Mouse (Mus musculus) hindbrain, embryonic 11.5 days (tissue): Measurements from ENCODE around the gene Cables2. TPM values are rescaled to one million over a fixed set of nuclear protein-coding genes. Genes with fewer than 3 reads are reported as not detected.

ENCODE experiments used
- ATAC-seq: fragments of 200-750 bp; cut with Nextera tagmentation; 2 replicates; pipeline ENCODE4 v1.8.0; 2017; ENCODE audit warnings: mild to moderate bottlenecking, moderate TSS enrichment, moderate library complexity; ENCODE audit not compliant: low FRiP score
- DNase-seq: peaks from one replicate; pipeline ENCODE4 v3.0.0-alpha.2; 2015; ENCODE audit warnings: low spot score
- H3K27ac ChIP-seq: fragments of 300-500 bp; sonication (generic); 2 replicates; pipeline ENCODE4 v1.5.1; 2014; ENCODE audit warnings: mild to moderate bottlenecking, low read depth, low read length
- H3K27me3 ChIP-seq: fragments of 300-500 bp; sonication (generic); 2 replicates; pipeline ENCODE4 v1.6.1; 2014; ENCODE audit warnings: mild to moderate bottlenecking, low read length, moderate library complexity, mixed read lengths; ENCODE audit not compliant: control insufficient read depth, insufficient read depth
- H3K36me3 ChIP-seq: fragments of 300-500 bp; sonication (generic); 2 replicates; pipeline ENCODE4 v1.6.1; 2014; ENCODE audit warnings: mild to moderate bottlenecking, low read length, moderate library complexity, mixed read lengths; ENCODE audit not compliant: control insufficient read depth, insufficient read depth
- H3K4me1 ChIP-seq: fragments of 300-500 bp; sonication (generic); replicated peaks from 2 replicates; pipeline ENCODE4 v1.6.1; 2014; ENCODE audit warnings: low read length, mixed read lengths; ENCODE audit not compliant: control insufficient read depth, insufficient read depth
- H3K4me2 ChIP-seq: fragments of 300-500 bp; sonication (generic); replicated peaks from 2 replicates; pipeline ENCODE4 v1.6.1; 2014; ENCODE audit warnings: mild to moderate bottlenecking, low read depth, low read length
- H3K4me3 ChIP-seq: fragments of 300-500 bp; sonication (generic); 2 replicates; pipeline ENCODE4 v1.5.1; 2014; ENCODE audit warnings: low read depth, low read length
- H3K9ac ChIP-seq: fragments of 300-500 bp; sonication (generic); 2 replicates; pipeline ENCODE4 v1.6.1; 2014; ENCODE audit warnings: low read depth, low read length
- H3K9me3 ChIP-seq: fragments of 300-500 bp; sonication (generic); 2 replicates; pipeline ENCODE4 v1.6.1; 2016; ENCODE audit warnings: low read length; ENCODE audit not compliant: control insufficient read depth
- WGBS: fragments of 180-500 bp; shearing (Covaris S2); extraction: QIAGEN DNeasy Blood & Tissue Kit; methylation state at CpG from one replicate; pipeline ENCODE4 v1.1.7; 2014; 5-methylcytosine and 5-hydroxymethylcytosine counted together
- polyA plus RNA-seq: library from polyadenylated mRNA; unstranded; fragments of >200 nt; fragmentation: Nextera tagmentation; extraction: Ambion mirVana; gene quantifications from 2 replicates; pipeline ENCODE4 v1.2.1, GENCODE M21; 2014

The Cables2 gene
- polyA plus RNA-seq, 1 experiment from 2014 or later: 14.0 TPM

- Histone ChIP-seq H3K4me2 (no peak overlapping the region), H3K9ac (no peak overlapping the region), H3K27ac (no peak overlapping the region), H3K9me3 (no peaks in the 10 kb centered on the region), H3K27me3 (no peaks in the 10 kb centered on the region), H3K4me1 (no peaks in the 10 kb centered on the region), H3K4me3 (no peak overlapping the region), H3K36me3 (no peaks in the 10 kb centered on the region)
- DNase-seq (no peak), ATAC-seq (no peak)
- WGBS: 81% methylated on average over 5 of the region's 5 CpGs
Measured at GRCm38 (mm10) chr2:180291566-180291965, 18.3 kb upstream of the Cables2 start.

DNA sequence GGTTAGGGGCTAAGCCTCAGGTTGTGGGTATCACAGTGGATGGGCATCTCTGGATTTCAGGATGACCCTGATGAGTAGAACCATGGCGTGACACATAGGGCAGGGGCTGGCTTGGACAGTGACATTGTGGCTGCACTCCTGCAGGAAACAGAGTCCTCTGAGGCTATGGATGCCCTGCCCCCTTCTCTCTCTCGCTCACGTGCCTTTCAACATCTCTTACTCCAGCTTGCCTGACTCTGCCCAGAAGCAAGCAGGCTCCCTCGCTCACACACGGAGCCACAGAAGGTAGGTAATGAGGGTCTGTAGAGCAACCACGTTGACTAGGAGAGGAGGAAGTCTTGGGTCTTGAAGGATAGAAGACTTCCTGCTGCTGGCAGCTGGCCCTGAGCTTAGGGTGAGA lies 17.2 kb upstream of the Cables2 start:
- no peak for ATAC-seq
- H3K9me3 ChIP-seq: no peaks in the 10 kb centered on the region
- no peaks in the 10 kb centered on the region for H3K36me3 ChIP-seq
- no peak for DNase-seq
- no peak overlapping the region for H3K27ac ChIP-seq
- H3K4me3 ChIP-seq: no peak overlapping the region
- no peak overlapping the region for H3K9ac ChIP-seq
- WGBS: 65% methylated on average over 6 of the region's 6 CpGs
- no peaks in the 10 kb centered on the region for H3K4me1 ChIP-seq
- no peaks in the 10 kb centered on the region for H3K27me3 ChIP-seq
- no peak overlapping the region for H3K4me2 ChIP-seq

GRCm38 (mm10) chr2:180289440-180290108 lies 16.3 kb upstream of the Cables2 start, which contains the start of gene Rbbp8nl:
Gene Rbbp8nl, minus strand, starts transcription at chr2:180289879.
- Histone ChIP-seq H3K4me2 (no peak within 1 kb of the TSS), H3K9me3 (no peaks in the 10 kb centered on the region), H3K4me1 (no peaks in the 10 kb centered on the region), H3K9ac (no peak within 1 kb of the TSS), H3K4me3 (no peak within 1 kb of the TSS), H3K36me3 (no peaks in the 10 kb centered on the region), H3K27ac (no peak within 1 kb of the TSS), H3K27me3 (no peaks in the 10 kb centered on the region)
- DNase-seq (peak; percentile 33), ATAC-seq (no peak)
- 43% methylated on average over 16 of the region's 16 CpGs for WGBS

- no peaks in the 10 kb centered on the region for H3K27me3 ChIP-seq
- no peak overlapping the region for H3K4me3 ChIP-seq
- no peak for DNase-seq
- no peaks in the 10 kb centered on the region for H3K4me1 ChIP-seq
- ATAC-seq: no peak
- H3K9me3 ChIP-seq: no peaks in the 10 kb centered on the region
- H3K27ac ChIP-seq: no peak overlapping the region
- H3K4me2 ChIP-seq: no peak overlapping the region
- H3K9ac ChIP-seq: no peak overlapping the region
- 47% methylated on average over 11 of the region's 11 CpGs for WGBS
- no peaks in the 10 kb centered on the region for H3K36me3 ChIP-seq
Measured at GRCm38 (mm10) chr2:180288966-180289365, 15.7 kb upstream of the Cables2 start.

DNA sequence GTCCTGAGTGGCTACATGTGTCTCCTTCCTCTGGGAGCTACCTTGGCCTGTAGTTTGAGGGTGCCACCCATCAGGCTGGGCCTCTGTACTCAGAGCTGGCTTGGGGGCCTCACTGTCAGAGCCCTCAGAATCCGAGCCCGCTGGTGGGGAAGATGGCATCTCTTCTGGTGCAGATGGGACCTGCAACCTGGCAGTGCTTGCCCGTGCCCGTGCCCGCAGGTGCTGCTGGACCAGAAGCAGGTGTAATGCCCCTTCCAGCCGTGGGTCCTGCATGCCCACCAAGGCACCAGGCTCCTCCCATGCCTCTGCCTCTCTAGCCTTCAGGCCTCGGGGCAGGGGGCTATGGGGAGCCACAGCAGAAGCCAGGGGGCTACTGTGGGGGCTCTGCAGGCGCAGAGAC lies 6.0 kb upstream of the Cables2 start:
- H3K27me3 ChIP-seq: no peaks in the 10 kb centered on the region
- H3K4me1 ChIP-seq: no peaks in the 10 kb centered on the region
- no peak for DNase-seq
- H3K9ac ChIP-seq: no peak overlapping the region
- H3K4me2 ChIP-seq: no peak overlapping the region
- H3K4me3 ChIP-seq: no peak overlapping the region
- WGBS: 84% methylated on average over 8 of the region's 8 CpGs
- H3K9me3 ChIP-seq: no peaks in the 10 kb centered on the region
- ATAC-seq: no peak
- H3K27ac ChIP-seq: no peak overlapping the region
- no peaks in the 10 kb centered on the region for H3K36me3 ChIP-seq

GRCm38 (mm10) chr2:180277773-180278320 lies 4.6 kb upstream of the Cables2 start:
- DNase-seq (no peak), ATAC-seq (no peak)
- Histone ChIP-seq H3K4me2 (no peak overlapping the region), H3K36me3 (no peaks in the 10 kb centered on the region), H3K9ac (no peak overlapping the region), H3K27me3 (no peaks in the 10 kb centered on the region), H3K9me3 (no peaks in the 10 kb centered on the region), H3K4me3 (no peak overlapping the region), H3K4me1 (no peaks in the 10 kb centered on the region), H3K27ac (no peak overlapping the region)
- 70% methylated on average over 8 of the region's 8 CpGs for WGBS

GRCm38 (mm10) chr2:180276851-180277259 lies 3.6 kb upstream of the Cables2 start:
- H3K27me3 ChIP-seq: no peaks in the 10 kb centered on the region
- H3K9ac ChIP-seq: no peak overlapping the region
- DNase-seq (no peak), ATAC-seq (no peak)
- WGBS: 68% methylated on average over 8 of the region's 8 CpGs
- H3K4me3 ChIP-seq: no peak overlapping the region
- H3K9me3 ChIP-seq: no peaks in the 10 kb centered on the region
- H3K27ac ChIP-seq: no peak overlapping the region
- peaks cover 2% of the 10 kb centered on the region; the same call in 1 of the 2 replicates for H3K4me1 ChIP-seq
- H3K4me2 ChIP-seq: no peak overlapping the region
- no peaks in the 10 kb centered on the region for H3K36me3 ChIP-seq

GRCm38 (mm10) chr2:180276385-180276784 lies 3.1 kb upstream of the Cables2 start:
- no peak for DNase-seq
- Histone ChIP-seq H3K27me3 (no peaks in the 10 kb centered on the region), H3K27ac (no peak overlapping the region), H3K4me2 (no peak overlapping the region), H3K4me1 (peaks cover 2% of the 10 kb centered on the region; the same call in 1 of the 2 replicates), H3K36me3 (no peaks in the 10 kb centered on the region), H3K9ac (no peak overlapping the region), H3K4me3 (no peak overlapping the region), H3K9me3 (no peaks in the 10 kb centered on the region)
- 58% methylated on average over 4 of the region's 4 CpGs for WGBS
- ATAC-seq: no peak

DNA sequence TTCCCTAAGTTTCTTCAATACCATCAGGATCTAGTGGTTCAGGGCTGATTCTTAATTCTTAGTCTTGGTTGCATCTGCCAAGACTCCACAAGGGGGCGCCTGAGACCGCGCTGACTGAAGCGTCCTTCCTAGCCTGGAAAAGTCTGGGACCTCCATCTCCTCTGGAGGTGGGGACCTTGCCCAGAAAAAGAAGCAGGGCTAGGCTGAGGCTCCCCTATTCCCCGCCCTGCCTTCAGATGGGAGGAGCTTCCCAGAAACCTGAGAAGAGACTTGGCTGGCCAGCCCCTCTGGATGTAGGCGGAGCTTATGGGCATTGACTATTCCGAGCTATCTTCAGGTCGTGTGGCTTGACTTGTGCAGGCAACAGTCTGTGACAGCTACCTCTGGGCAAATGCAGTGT lies 2.5 kb upstream of the Cables2 start:
- Histone ChIP-seq H3K9me3 (no peaks in the 10 kb centered on the region), H3K4me2 (no peak overlapping the region), H3K4me1 (peaks cover 2% of the 10 kb centered on the region; the same call in 1 of the 2 replicates), H3K36me3 (no peaks in the 10 kb centered on the region), H3K27ac (no peak overlapping the region), H3K27me3 (no peaks in the 10 kb centered on the region), H3K4me3 (no peak overlapping the region), H3K9ac (no peak overlapping the region)
- ATAC-seq: peak; percentile 12; the same call in 1 of the 2 replicates
- DNase-seq: peak; percentile 91
- 0% methylated on average over 8 of the region's 8 CpGs for WGBS
